Mouse (Mus musculus) E14TG2a.4 (cell line): ENCODE results near the gene Mamstr.

ENCODE experiments used
- H3K27me3 ChIP-seq: 2 replicates; pipeline ENCODE4 v1.6.1; 2014; ENCODE audit warnings: low read length, control low read depth; ENCODE audit not compliant: insufficient read depth
- H3K36me3 ChIP-seq: 2 replicates; pipeline ENCODE4 v1.6.1; 2014; ENCODE audit warnings: low read length, control low read depth; ENCODE audit not compliant: insufficient read depth
- H3K4me1 ChIP-seq: replicated peaks from 2 replicates; pipeline ENCODE4 v1.6.1; 2014; ENCODE audit warnings: low read depth, low read length, control low read depth
- H3K4me3 ChIP-seq: replicated peaks from 2 replicates; pipeline ENCODE4 v1.5.1; 2014; ENCODE audit warnings: mild to moderate bottlenecking, low read length
- H3K9me3 ChIP-seq: 2 replicates; pipeline ENCODE4 v1.6.1; 2014; ENCODE audit warnings: low read length, control low read depth
- CTCF ChIP-seq: conservative IDR thresholded peaks from 2 replicates; pipeline ENCODE4 v1.5.1; 2014; ENCODE audit warnings: low read length
- NANOG ChIP-seq: IDR thresholded peaks from 2 replicates; pipeline ENCODE4 v1.6.1; 2014; ENCODE audit warnings: borderline replicate concordance, low read length, mixed read lengths
- POU5F1 ChIP-seq: IDR thresholded peaks from 2 replicates; pipeline ENCODE4 v1.6.1; 2014; ENCODE audit warnings: low read length, borderline replicate concordance

The Mamstr gene

DNA sequence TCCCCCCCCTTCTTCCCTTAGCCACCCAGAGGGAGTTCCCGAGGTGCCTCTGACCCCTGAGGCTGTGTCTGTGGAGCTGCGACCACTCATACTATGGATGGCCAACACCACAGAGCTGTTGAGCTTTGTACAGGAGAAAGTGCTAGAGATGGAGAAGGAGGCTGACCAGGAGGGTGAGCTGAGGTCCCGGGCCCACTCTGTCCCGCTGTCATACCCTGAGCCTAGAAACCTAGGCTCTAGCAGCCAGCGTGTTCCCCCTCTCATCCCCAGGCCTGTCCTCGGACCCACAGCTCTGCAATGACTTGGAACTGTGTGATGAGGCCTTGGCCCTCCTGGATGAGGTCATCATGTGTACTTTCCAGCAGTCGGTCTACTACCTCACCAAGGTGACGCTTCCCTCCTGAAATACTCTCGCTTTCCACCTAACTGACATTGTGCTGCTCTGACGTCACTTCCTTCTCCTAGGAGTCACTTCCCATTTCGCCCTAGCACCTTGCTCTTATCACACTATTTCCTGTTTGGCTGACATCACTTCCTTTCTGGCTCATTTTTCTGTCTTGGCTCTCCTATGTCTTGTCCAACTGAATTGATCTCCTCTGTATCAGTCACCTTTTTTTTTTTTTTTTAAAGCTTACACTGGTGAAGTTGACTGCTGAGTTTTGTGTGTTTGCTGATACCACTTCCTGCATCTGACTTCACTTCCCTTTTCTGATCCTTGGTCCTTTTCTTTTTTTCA is 4.7 kb upstream of the Mamstr start:
- H3K27me3 ChIP-seq = peaks cover 43% of the 10 kb centered on the region
- peaks cover 16% of the 10 kb centered on the region for H3K36me3 ChIP-seq
- H3K4me1 ChIP-seq = peaks cover 70% of the 10 kb centered on the region
- no peak overlapping the region for H3K4me3 ChIP-seq
- no peak for TF ChIP-seq CTCF
- TF ChIP-seq NANOG = no peak
- TF ChIP-seq POU5F1 = no peak
- no peaks in the 10 kb centered on the region for H3K9me3 ChIP-seq

DNA sequence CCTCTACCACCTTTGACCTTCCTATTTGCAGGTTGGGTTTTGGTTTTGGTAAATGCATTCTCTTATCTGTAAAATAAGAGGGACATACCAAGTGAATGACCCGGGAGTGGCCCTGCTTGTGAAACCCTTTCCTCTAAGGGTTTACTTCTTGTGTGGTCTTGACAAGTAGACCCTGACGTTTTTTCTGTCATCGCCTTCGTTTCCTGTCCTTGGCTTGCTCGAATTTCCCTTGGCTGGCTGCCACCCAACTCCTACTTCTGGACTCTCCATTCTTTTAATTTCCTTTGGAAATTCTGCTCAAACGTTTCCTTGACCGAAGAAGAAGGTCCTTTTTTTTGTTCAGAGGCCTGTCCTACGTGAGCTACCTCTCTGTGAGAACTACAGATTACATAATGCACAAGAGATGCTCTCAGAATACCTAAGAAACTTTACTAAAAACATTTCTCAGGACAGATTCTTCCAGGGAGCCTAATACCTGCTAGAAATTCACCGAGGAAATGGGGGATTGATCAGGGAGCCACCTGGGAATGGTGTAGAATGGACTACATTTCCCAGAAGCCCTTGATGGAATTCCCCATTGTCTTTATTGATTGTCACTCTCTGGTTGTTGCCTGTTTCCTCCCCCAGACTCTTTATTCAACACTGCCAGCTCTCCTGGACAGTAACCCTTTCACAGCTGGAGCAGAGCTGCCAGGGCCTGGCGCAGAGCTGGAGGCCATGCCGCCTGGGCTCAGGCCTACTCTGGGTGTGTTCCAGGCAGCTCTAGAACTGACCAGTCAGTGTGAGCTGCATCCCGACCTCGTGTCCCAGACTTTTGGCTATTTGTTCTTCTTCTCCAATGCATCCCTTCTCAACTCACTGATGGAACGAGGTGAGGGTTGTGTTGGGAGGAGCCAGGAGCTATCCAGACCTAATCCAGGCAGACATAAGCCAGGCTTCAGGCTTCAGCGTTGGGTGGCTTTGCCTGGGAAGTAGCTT is 3.8 kb upstream of the Mamstr start:
- H3K27me3 ChIP-seq = peaks cover 49% of the 10 kb centered on the region
- H3K4me3 ChIP-seq = no peak overlapping the region
- TF ChIP-seq CTCF (no peak), NANOG (no peak; the same call in 1 of the 2 replicates), POU5F1 (no peak)
- H3K4me1 ChIP-seq = peaks cover 70% of the 10 kb centered on the region
- no peaks in the 10 kb centered on the region for H3K9me3 ChIP-seq
- peaks cover 16% of the 10 kb centered on the region for H3K36me3 ChIP-seq

DNA sequence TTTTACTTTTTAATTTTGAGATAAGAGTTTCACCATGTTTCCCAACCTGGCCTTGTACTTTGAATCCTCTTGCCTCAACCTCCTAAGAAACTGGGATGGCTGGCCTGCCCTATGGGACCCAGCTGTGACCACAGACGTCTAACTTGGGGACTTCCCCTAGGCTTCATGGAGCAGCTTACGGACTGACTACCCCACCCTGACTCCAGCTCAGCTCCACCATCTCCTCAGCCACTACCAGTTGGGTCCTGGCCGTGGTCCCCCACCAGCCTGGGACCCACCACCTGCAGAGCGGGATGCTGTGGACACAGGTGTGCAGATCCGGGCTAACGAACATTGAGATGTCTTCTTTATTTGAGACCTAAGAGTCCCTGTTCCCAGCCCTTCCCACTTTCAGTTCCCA is 2.1 kb upstream of the Mamstr start:
- Histone ChIP-seq H3K27me3 (peaks cover 50% of the 10 kb centered on the region), H3K4me3 (no peak overlapping the region), H3K9me3 (no peaks in the 10 kb centered on the region), H3K36me3 (peaks cover 16% of the 10 kb centered on the region), H3K4me1 (peaks cover 83% of the 10 kb centered on the region)
- TF ChIP-seq POU5F1 (no peak), CTCF (no peak), NANOG (no peak)

DNA sequence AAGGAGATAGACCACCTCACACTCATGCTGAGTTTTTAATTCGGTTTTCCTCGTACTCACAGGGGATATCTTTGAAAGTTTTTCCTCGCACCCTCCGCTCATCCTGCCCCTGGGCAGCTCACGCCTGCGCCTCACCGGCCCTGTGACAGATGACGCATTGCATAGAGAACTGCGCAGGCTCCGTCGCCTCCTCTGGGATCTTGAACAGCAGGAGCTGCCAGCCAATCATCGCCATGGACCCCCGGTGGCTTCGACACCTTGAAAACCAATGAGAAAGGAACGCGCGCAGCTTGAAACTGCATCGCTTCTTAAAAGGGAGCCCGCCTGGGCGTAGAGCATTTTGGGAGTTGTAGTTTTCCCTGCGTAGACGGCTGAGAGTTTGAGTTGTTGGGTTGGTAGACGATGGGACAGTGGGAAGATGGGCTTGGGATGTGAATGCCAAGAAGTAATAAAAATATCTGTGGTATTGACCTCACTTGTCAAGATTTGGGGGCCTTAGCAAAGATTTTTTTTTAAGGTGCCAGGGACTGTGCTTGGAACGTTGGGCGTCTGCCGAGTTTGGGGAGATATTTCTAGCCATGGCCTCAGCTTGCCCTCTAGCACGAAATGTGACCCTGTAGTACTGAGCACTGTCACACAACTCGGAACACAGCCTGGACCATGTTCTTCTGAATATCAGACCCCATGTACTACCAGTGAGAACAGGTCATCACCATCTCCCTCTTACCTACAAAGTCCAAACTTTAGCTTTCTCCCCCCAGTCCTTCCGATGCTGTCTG is 965 bp upstream of the Mamstr start:
- no peak for TF ChIP-seq POU5F1
- no peak for TF ChIP-seq CTCF
- TF ChIP-seq NANOG = no peak
- Histone ChIP-seq H3K36me3 (peaks cover 16% of the 10 kb centered on the region), H3K27me3 (peaks cover 41% of the 10 kb centered on the region), H3K4me3 (peak overlapping the region; percentile 35), H3K9me3 (no peaks in the 10 kb centered on the region), H3K4me1 (peaks cover 83% of the 10 kb centered on the region)

DNA sequence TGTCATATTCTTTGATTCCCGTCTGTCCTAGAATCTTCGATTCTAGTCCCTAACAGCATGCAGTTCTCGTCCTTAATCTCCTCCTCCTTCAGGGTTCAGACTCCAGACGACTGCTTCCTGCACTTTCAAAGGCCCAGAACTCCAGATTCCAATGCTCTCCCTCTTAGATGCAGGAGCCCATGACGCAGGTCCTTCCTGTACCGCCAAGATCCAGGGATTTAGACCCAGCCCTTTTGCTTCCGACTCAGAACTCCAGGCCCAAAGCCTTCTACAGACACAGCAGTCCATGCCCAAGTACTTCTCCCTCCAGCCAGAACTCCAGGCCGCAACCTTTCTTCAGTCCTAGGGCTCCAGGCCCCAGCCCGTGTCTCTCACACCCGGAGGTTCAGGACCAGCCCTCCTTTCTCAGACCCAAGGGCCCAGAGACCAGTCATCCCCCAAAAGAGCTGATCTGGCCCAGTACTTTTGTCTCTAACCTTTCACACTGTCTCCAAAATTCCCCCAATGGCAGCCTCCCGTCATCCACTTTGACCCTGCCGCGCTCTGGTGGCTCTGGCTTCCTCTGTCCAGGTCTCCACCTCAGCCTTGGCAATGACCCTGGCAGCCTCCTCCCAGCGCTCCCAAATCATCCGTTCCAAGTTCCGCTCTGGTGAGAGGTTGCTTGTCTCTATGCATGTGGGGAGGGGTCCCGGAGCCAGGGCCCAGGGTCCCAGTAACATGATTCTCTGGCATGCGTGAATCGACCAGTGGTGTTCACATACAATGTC is 597 bp downstream of the Mamstr start:
- H3K4me1 ChIP-seq = peaks cover 87% of the 10 kb centered on the region
- H3K9me3 ChIP-seq = no peaks in the 10 kb centered on the region
- TF ChIP-seq POU5F1 = no peak
- TF ChIP-seq CTCF = no peak
- TF ChIP-seq NANOG = no peak
- H3K4me3 ChIP-seq = no peak overlapping the region
- H3K36me3 ChIP-seq = peaks cover 16% of the 10 kb centered on the region
- peaks cover 52% of the 10 kb centered on the region for H3K27me3 ChIP-seq

DNA sequence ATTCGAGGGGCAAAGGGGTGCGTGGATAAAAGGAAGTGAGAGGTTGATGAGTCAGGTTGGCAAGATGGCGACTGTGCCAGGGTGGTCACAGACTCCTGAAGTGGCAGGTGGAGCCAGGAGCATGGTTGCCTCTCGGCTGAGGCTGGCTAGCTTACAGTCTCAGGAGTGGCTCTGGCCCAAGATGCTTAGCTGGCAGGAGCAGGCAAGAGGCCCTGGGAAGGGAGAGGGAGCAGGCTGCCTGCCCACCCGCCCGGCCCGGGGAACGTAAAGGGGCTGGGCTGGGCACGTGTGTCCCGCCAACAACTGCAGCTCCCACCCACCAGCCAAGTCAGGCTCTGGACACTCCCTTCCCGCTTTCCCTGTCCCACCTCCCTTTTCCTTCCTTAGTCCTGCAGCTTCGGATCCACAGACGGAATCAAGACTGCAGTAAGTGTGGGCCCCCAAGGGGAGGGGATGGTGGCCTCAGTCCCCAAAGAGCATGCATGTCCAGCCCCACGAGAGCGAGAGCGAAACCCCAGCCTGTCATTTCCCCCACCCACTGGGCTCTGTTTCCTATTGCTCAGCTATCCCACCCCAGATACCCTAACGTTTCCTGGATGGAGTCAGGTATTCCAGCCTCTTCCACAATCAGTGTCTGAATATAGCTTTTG is 1.7 kb downstream of the Mamstr start:
- Histone ChIP-seq H3K36me3 (peaks cover 14% of the 10 kb centered on the region), H3K9me3 (no peaks in the 10 kb centered on the region), H3K4me1 (peaks cover 75% of the 10 kb centered on the region), H3K27me3 (peaks cover 52% of the 10 kb centered on the region), H3K4me3 (no peak overlapping the region)
- TF ChIP-seq POU5F1 (no peak), CTCF (no peak), NANOG (no peak)

DNA sequence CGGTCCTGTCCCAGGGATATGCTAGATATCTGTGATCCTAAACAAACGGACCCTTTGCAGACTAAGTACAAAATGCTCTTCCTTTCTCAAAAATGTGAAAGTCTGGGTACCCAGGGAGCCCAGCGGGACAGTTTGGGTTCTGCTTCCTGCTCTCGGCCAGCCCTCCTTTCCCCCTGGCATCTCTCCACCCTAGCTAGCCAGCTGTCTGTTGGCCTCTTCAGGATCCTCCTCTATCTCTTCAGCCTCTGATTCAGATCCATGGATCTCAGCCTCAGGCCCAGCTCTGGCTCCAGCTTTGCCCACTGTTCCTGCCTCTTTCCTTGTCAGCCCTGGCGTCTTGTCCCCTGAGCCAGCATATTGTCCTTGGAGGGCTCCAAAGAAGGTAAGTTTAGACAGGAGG is 2.3 kb downstream of the Mamstr start:
- peaks cover 71% of the 10 kb centered on the region for H3K4me1 ChIP-seq
- no peaks in the 10 kb centered on the region for H3K9me3 ChIP-seq
- peaks cover 8% of the 10 kb centered on the region for H3K36me3 ChIP-seq
- peaks cover 55% of the 10 kb centered on the region for H3K27me3 ChIP-seq
- H3K4me3 ChIP-seq = no peak overlapping the region
- no peak for TF ChIP-seq CTCF
- TF ChIP-seq POU5F1 = no peak
- no peak for TF ChIP-seq NANOG
